Mouse (Mus musculus) megakaryocyte, adult 5-6 weeks (primary cell): Measurements from ENCODE around the gene Tspyl1. TPM values are rescaled to one million over a fixed set of nuclear protein-coding genes. Genes with fewer than 3 reads are reported as not detected.
A peak's percentile ranks its signal among the peaks of the same experiment; 100 is the strongest.
"Not testable (repeated sequence)": the region's sequence is repeated elsewhere in the genome, so short reads cannot be mapped to it uniquely, and the experiment has no call there.

Experiments
- ATAC-seq: 2 replicates; pipeline ENCODE4 v1.8.0; 2016; ENCODE audit warnings: mild to moderate bottlenecking, inconsistent platforms; ENCODE audit not compliant: poor library complexity, severe bottlenecking
- total RNA-seq, 2 experiments: library from RNA; stranded (forward) in 1 of 2; stranded (reverse) in 1 of 2; fragments of 153-499, 151-499 nt in 1 of 2; fragments of 221-1000, 200-1000 nt in 1 of 2; gene quantifications; 2 replicates each; pipeline versions ENCODE4 v1.2.3 to v1.2.4; 2015 to 2017

Tspyl1 gene
- total RNA-seq (2015) (46.6 and 50.1 TPM in 2 replicates), total RNA-seq (2017) (52.3 and 60.5 TPM in 2 replicates)

GRCm38 (mm10) chr10:34281962-34282388 lies at the start of gene Tspyl1:
Tspyl1 (plus strand) TSS chr10:34282190.
- peak; percentile 89 for ATAC-seq

- no peak for ATAC-seq
Observed at GRCm38 (mm10) chr10:34233418-34233817, 48.6 kb upstream of the Tspyl1 start.

GRCm38 (mm10) chr10:34233931-34234745 lies 47.9 kb upstream of the Tspyl1 start:
- peak; percentile 44 for ATAC-seq

- peak; percentile 89 for ATAC-seq
Observed at GRCm38 (mm10) chr10:34235384-34235783, 46.6 kb upstream of the Tspyl1 start.

- ATAC-seq: no peak
Observed at GRCm38 (mm10) chr10:34236569-34236968, 45.4 kb upstream of the Tspyl1 start.

- ATAC-seq: no peak
Observed at GRCm38 (mm10) chr10:34238536-34238935, 43.5 kb upstream of the Tspyl1 start.

- peak; percentile 60 for ATAC-seq
Observed at GRCm38 (mm10) chr10:34244745-34245144, 37.2 kb upstream of the Tspyl1 start.

GRCm38 (mm10) chr10:34246106-34246505 lies 35.9 kb upstream of the Tspyl1 start:
- no peak for ATAC-seq

- ATAC-seq: no peak
Observed at GRCm38 (mm10) chr10:34247757-34248156, 34.2 kb upstream of the Tspyl1 start.

- peak; percentile 94 for ATAC-seq
Observed at GRCm38 (mm10) chr10:34249594-34249993, 32.4 kb upstream of the Tspyl1 start.

GRCm38 (mm10) chr10:34252833-34253232 lies 29.2 kb upstream of the Tspyl1 start:
- ATAC-seq: not testable (repeated sequence)

GRCm38 (mm10) chr10:34265106-34265505 lies 16.9 kb upstream of the Tspyl1 start:
- no peak for ATAC-seq

GRCm38 (mm10) chr10:34267312-34268070 lies 14.5 kb upstream of the Tspyl1 start:
- ATAC-seq: peak; percentile 60

- no peak for ATAC-seq
Observed at GRCm38 (mm10) chr10:34271681-34272080, 10.3 kb upstream of the Tspyl1 start.

- ATAC-seq: peak; percentile 45
Observed at GRCm38 (mm10) chr10:34280591-34281175, 1.3 kb upstream of the Tspyl1 start.

- ATAC-seq: no peak
Observed at GRCm38 (mm10) chr10:34281211-34281961, 604 bp upstream of the Tspyl1 start.

- ATAC-seq: peak; percentile 50
Observed at GRCm38 (mm10) chr10:34282420-34283238, 639 bp downstream of the Tspyl1 start.

GRCm38 (mm10) chr10:34296911-34297298 lies 14.9 kb downstream of the Tspyl1 start:
- no peak for ATAC-seq

- ATAC-seq: peak; percentile 97
Observed at GRCm38 (mm10) chr10:34297299-34297979, 15.4 kb downstream of the Tspyl1 start, which contains the start of gene Tspyl4. Tspyl4 (plus strand) TSS chr10:34297442.
